Mouse (Mus musculus) G1E (cell line): Measurements from ENCODE around the gene Mpped2. TPM values are rescaled to one million over a fixed set of nuclear protein-coding genes. Genes with fewer than 3 reads are reported as not detected.

Experiments
- ATAC-seq: 2 replicates; pipeline ENCODE4 v1.8.0; 2016; ENCODE audit warnings: mild to moderate bottlenecking; ENCODE audit not compliant: insufficient number of reproducible peaks, poor library complexity, low FRiP score, severe bottlenecking; ENCODE audit errors: extremely low read depth
- DNase-seq: peaks from one replicate; pipeline ENCODE4 v3.0.0; 2012; ENCODE audit warnings: low spot score
- H3K27me3 ChIP-seq: 2 replicates; pipeline ENCODE4 v1.6.1; 2012; ENCODE audit warnings: mild to moderate bottlenecking, low read length, inconsistent platforms; ENCODE audit not compliant: insufficient read depth
- H3K36me3 ChIP-seq: replicated peaks from 2 replicates; pipeline ENCODE3; 2012; ENCODE audit warnings: mild to moderate bottlenecking, inconsistent platforms
- H3K4me1 ChIP-seq: 2 replicates; pipeline ENCODE4 v1.6.1; 2012; ENCODE audit warnings: low read depth, low read length, inconsistent platforms, mixed read lengths; ENCODE audit not compliant: insufficient read depth
- H3K4me3 ChIP-seq: 2 replicates; pipeline ENCODE4 v1.5.1; 2012; ENCODE audit warnings: low read depth, mild to moderate bottlenecking, inconsistent platforms, low read length, moderate library complexity, mixed read lengths
- H3K9me3 ChIP-seq: replicated peaks from 2 replicates; pipeline ENCODE4 v1.6.1; 2012; ENCODE audit warnings: inconsistent platforms
- CTCF ChIP-seq: IDR thresholded peaks from 2 replicates; pipeline ENCODE4 v1.5.1; 2012; ENCODE audit warnings: low read depth, low read length, inconsistent platforms, mixed read lengths
- GATA1 ChIP-seq: IDR thresholded peaks from 2 replicates; pipeline ENCODE4 v1.6.1; 2012; ENCODE audit warnings: borderline replicate concordance, low read length, inconsistent platforms, mixed read lengths
- GATA2 ChIP-seq: IDR thresholded peaks from 2 replicates; pipeline ENCODE4 v1.6.1; 2012; ENCODE audit warnings: low read depth, low read length, inconsistent platforms, borderline replicate concordance
- POLR2AphosphoS5 ChIP-seq: IDR thresholded peaks from 2 replicates; pipeline ENCODE4 v1.6.1; 2012; ENCODE audit warnings: low read depth, low read length, inconsistent platforms; ENCODE audit not compliant: insufficient replicate concordance
- TAL1 ChIP-seq: conservative IDR thresholded peaks from 2 replicates; pipeline ENCODE4 v1.6.1; 2012; ENCODE audit warnings: low read depth, low read length, inconsistent platforms, mixed read lengths
- polyA plus RNA-seq: library from polyadenylated mRNA; stranded (reverse); fragments of >175 nt; gene quantifications from 2 replicates; pipeline ENCODE4 v1.2.3, GENCODE M21; 2012
- total RNA-seq, 2 experiments: library from RNA; stranded (forward) in 1 of 2; stranded (reverse) in 1 of 2; fragments of 200-1000 nt in 1 of 2; fragments of >200 nt in 1 of 2; fragmentation: Nextera tagmentation in 1 of 2; gene quantifications; 2 replicates each; pipeline ENCODE4 v1.2.3; 2014 to 2017

Gene Mpped2
- total and polyA plus RNA-seq, 3 experiments = 0.11 TPM; not detected in 2

DNA sequence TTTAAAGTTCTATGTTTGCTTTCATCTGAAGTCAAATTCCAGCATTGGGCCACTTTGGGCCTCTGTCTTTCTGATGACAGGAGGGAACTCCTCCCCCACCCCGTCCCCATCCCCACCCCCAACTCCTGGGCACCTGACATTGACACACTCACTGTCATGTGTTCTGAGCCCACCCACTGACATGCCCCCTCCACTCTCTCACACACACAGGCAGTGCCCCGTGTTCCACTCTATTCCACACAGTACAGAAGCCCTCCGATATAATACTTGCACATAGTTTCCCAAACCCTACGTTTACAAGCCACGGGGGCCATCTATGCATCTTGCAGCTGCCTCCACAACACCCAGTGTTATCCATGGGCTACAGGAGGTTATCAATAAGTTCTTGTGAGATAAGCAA is 42.1 kb downstream of the Mpped2 start:
- H3K4me1 ChIP-seq = no peaks in the 10 kb centered on the region
- H3K4me3 ChIP-seq = no peak overlapping the region
- DNase-seq (no peak), ATAC-seq (no peak)
- no peak for TF ChIP-seq CTCF
- TF ChIP-seq GATA2 = no peak
- no peak for TF ChIP-seq GATA1
- TF ChIP-seq TAL1 = no peak
- no peak for TF ChIP-seq POLR2AphosphoS5
- H3K27me3 ChIP-seq = no peaks in the 10 kb centered on the region
- no peaks in the 10 kb centered on the region for H3K36me3 ChIP-seq
- H3K9me3 ChIP-seq = peaks cover 53% of the 10 kb centered on the region

DNA sequence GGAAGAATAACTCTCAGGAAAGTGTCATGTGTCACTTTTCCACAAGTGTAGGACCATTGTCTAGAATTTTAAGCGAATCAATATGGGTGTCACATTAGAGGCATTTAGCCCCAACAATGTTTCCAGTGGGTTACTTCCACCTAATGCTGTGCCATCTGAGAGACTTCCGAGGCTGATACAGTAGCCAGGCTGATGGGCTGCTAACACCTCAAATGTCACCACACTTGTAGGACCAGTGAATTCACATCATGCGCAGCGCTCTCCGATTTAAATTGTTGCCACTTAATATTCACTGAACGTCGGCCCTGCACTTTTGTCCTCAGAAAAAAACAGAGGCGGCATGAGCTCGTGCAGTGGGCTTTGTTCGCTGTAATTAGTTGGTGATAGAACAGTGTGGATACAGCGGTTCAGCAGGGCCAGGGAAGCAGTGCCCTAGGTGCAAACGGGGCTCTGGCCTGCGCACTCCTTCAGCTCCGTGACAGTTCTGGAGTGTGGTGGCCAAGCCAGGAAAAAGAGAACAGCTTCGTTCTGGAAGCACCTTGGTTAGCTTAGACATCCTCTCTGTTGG is 42.8 kb downstream of the Mpped2 start:
- ATAC-seq = no peak
- Histone ChIP-seq H3K9me3 (peaks cover 51% of the 10 kb centered on the region), H3K36me3 (no peaks in the 10 kb centered on the region), H3K4me3 (no peak overlapping the region), H3K4me1 (no peaks in the 10 kb centered on the region), H3K27me3 (no peaks in the 10 kb centered on the region)
- no peak for TF ChIP-seq TAL1
- no peak for TF ChIP-seq GATA2
- TF ChIP-seq POLR2AphosphoS5 = no peak
- no peak for DNase-seq

DNA sequence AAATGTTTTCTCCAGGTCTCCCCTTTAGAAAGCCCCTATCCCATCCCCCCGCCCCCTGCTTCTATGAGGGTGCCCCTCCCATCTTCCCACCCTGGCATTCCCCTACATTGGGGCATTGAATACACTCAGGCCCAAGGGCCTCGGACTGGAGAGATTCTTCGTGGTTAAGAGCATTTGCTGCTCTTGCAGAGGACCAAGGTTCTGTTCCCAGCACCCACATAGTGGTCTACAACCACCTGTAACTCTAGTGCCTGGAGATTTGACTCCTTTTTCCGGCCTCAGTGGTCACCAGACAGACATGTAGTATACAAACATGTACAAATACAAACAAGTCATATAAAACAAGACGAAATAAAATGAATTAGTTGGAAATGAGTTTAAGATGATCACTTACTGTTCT is 45.9 kb downstream of the Mpped2 start:
- ATAC-seq (no peak), DNase-seq (no peak)
- Histone ChIP-seq H3K4me1 (no peaks in the 10 kb centered on the region), H3K4me3 (no peak overlapping the region), H3K9me3 (peaks cover 41% of the 10 kb centered on the region), H3K27me3 (no peaks in the 10 kb centered on the region), H3K36me3 (no peaks in the 10 kb centered on the region)
- no peak for TF ChIP-seq POLR2AphosphoS5
- no peak for TF ChIP-seq TAL1
- TF ChIP-seq CTCF = no peak
- no peak for TF ChIP-seq GATA1
- no peak for TF ChIP-seq GATA2

DNA sequence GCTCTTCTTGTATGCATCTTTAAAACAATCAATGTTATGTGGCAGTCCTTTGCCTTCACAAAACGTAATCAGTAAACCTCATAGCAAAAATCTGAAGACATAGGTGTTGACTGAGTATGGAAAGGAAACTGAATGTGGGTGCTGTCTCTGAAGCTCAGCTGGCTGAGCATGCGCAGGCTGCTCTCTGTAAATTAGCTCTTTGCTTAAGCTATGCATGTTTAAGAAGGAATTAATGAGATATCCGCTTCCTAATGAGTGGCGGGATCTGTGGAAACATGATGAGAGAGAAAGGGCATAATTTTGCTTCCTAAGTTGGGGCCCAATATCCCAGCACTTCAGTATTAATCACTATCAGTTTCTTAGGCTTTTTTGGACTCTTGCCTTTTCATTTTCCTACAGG is 51.0 kb downstream of the Mpped2 start:
- no peak for ATAC-seq
- H3K36me3 ChIP-seq = no peaks in the 10 kb centered on the region
- no peaks in the 10 kb centered on the region for H3K27me3 ChIP-seq
- H3K4me1 ChIP-seq = no peaks in the 10 kb centered on the region
- peaks cover 39% of the 10 kb centered on the region for H3K9me3 ChIP-seq
- no peak overlapping the region for H3K4me3 ChIP-seq
- DNase-seq = no peak
- TF ChIP-seq TAL1 (no peak), CTCF (no peak), GATA2 (no peak), GATA1 (no peak), POLR2AphosphoS5 (no peak)

DNA sequence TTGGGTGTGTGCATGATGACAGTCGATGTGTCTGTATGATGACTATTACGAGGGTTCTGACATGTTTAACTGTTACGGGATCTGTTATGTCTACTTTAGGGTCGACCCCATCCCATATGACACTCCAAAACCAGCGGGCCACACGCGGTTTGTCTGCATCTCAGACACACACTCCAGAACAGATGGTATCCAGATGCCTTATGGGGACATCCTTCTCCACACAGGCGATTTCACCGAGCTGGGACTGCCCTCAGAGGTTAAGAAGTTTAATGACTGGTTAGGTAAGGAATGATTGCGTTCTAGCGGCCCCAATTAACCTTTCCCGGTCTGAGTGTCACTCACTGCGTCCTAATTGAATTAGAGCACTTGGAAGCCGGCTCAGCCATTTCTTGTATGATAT is 51.5 kb downstream of the Mpped2 start:
- ATAC-seq (no peak), DNase-seq (no peak)
- Histone ChIP-seq H3K4me3 (no peak overlapping the region), H3K4me1 (no peaks in the 10 kb centered on the region), H3K36me3 (no peaks in the 10 kb centered on the region), H3K27me3 (no peaks in the 10 kb centered on the region), H3K9me3 (peaks cover 40% of the 10 kb centered on the region)
- no peak for TF ChIP-seq GATA1
- TF ChIP-seq GATA2 = no peak
- no peak for TF ChIP-seq POLR2AphosphoS5
- no peak for TF ChIP-seq CTCF
- no peak for TF ChIP-seq TAL1

DNA sequence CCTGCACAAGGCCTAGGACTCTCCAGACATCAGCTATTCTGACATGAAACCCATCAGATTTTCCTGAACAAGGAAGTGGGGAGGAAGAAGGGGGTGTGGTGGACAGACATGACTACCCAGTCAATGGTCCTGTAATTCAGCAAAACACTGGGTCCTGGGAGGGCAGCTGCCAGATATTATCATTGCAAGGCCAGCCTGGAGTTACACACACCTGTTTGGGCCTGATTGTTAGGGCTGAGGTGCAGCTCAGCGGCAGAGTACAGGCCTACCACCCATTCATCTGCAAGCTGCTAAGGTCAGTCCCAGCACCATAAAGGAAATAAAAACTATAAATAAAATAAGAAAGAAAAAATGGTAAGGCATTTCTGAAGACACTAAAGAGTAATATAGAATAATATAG is 52.3 kb downstream of the Mpped2 start:
- TF ChIP-seq GATA1 (no peak), CTCF (no peak), TAL1 (no peak), GATA2 (no peak), POLR2AphosphoS5 (no peak)
- Histone ChIP-seq H3K4me1 (no peaks in the 10 kb centered on the region), H3K27me3 (no peaks in the 10 kb centered on the region), H3K36me3 (no peaks in the 10 kb centered on the region), H3K4me3 (no peak overlapping the region), H3K9me3 (peaks cover 35% of the 10 kb centered on the region)
- ATAC-seq = no peak
- no peak for DNase-seq

DNA sequence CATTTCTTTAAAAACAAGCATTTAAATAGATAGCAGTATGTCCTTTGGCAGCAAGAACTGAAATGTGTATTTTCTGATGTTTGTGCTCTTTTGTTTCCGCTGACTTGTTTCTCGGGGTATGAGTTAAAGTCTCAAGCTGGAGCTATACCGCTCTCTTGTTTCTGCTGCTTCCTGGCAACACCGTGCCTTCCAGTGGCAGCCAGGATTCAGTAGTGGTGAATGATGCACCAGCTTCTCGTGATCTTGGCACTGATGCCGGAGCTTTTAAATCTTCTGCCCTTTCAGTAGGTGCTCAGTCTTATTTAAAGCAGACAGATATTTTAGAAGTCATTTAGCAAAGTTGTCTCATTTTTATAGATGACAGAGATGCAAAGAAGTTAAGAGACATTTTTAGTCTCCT is 53.1 kb downstream of the Mpped2 start:
- peaks cover 28% of the 10 kb centered on the region for H3K9me3 ChIP-seq

More for the DNA sequence above, 53.1 kb downstream of the Mpped2 start:
- Histone ChIP-seq H3K4me1 (no peaks in the 10 kb centered on the region), H3K4me3 (no peak overlapping the region), H3K36me3 (no peaks in the 10 kb centered on the region), H3K27me3 (no peaks in the 10 kb centered on the region)
- no peak for DNase-seq
- no peak for ATAC-seq
- TF ChIP-seq GATA2 (no peak), POLR2AphosphoS5 (no peak), TAL1 (no peak), GATA1 (no peak), CTCF (no peak)
